Mouse (Mus musculus) lung, postnatal 10 days (tissue): ENCODE measurements at regions not wholly inside any gene's neighbourhood (a gene's known extent, or its start where the extent isn't known, plus 50 kb on each side); places are given as distances from the start of the nearest gene placed in this dataset.

Experiments used
- DNase-seq: peaks from one replicate; pipeline ENCODE4 v3.0.0; 2021

DNA sequence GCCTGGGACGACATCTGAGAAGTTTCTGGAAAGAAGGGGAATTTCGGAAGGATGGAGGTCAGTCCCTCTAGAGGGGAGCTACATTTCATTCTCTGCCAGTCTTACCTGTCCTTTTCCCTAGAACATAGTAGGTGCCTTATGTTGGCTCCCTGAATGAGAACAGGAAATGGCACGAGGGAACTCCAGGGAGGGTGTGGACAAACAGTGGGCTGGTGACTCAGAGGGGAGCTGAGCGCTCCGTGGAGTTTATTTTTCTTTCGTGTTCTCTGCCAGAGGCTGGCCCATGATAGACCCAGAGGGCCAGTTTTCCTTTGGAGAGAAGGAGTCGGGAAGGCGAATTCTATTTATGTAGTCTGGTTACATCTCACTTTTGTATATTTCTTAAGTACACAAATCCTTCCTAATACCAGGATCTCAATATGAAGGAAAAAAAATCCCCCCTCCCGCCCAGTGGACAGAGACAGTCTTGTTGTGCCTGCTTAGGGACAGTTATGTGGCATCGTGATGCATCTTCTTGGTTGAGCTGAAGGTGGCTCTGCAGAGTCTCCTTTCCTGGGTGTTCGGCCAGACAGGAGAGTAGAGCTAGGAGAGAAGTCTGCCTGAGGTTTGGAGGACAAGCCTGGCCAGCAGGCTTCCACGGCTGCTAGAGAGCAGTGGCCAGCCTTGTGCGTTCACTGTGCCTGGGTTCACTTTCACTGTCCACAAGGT, 84.3 kb upstream of the Rbpj start:
- peak; percentile 48 for DNase-seq

DNA sequence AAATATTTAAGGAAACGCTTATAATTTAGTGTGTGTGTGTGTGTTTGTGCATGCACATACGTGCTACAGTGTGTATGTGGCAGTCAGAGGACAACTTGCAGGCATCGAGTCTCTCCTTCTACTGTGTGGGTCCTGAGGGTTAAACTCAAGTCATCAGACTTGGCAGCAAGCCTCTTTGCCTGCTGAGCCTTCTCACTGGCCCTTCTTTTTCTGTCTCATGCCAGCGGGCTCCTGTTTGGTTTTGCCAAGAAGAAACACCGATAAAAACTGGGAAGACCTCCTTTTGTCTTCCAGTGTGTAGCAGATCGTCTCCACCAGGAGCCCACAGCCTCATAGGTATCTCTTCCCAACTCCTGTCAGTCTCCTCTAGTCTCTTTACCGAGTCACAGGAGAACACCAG, 81.9 kb upstream of the Rbpj start:
- no peak for DNase-seq

DNA sequence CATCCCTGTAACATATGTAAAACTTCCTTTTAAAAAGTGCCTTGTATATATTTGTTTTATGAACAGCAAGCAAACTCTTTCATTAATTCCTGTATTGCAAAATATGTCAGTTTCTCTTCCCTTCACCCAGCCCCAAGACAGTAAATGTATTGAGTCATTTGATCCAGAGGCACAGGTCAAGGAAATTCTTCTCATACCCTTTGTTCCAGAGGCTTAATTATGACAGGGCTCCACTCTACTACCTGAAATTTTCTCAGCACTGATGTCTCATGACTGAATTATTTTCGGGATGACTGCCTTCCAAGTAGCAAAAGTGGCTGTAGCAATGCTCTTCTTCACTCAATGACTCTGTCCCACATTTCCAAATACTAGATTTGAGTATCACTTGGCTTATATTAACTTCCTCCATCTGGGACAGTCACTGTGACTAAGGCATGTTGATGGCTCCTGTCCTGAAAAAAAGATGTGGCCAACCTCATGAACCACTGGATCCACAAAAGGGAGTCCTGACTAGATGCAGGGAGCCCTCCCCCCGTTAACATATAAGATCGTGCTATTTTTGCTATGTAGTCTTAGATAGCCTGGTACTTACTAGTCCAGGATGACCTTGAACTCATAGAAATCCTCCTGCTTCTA, 80.3 kb upstream of the Rbpj start:
- DNase-seq: no peak

DNA sequence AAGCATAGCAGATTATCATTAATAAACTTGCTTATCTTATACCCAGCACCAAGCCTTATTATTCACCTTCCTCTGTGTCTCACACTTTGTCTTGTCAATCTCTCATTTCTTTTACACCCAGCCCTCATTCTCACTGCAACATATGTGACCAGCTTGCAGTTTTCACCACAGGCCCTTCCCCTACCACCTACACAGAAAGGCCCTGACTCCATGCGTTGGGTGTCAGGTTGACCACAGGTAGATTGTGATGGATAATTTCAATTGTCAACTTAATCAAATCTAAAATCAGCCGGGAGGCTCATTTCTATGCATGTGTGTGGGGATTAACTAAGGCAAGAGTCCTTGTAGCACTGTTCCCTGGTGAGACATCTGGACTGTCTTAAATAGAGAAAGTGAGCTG, 72.4 kb upstream of the Rbpj start:
- no peak for DNase-seq

DNA sequence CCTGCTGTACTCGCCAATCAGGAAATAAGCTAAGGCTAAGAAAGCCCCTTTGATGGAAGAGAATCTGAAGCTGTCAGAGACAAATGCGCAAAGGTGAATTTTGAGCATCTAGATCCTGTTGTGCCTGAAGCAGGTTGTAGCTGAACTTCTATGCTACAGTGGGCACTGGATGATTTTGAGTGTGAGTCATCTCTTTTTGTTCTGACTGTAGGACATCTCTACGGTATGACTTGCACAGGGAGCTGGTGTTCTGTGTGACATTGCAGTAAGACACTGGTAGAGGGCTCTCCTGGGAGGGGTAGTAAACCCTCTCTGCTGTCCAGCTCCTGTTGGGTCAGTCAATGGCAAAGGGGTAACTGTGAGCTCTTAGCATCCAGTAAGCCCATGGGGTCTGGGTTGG, 71.4 kb upstream of the Rbpj start:
- DNase-seq: no peak

DNA sequence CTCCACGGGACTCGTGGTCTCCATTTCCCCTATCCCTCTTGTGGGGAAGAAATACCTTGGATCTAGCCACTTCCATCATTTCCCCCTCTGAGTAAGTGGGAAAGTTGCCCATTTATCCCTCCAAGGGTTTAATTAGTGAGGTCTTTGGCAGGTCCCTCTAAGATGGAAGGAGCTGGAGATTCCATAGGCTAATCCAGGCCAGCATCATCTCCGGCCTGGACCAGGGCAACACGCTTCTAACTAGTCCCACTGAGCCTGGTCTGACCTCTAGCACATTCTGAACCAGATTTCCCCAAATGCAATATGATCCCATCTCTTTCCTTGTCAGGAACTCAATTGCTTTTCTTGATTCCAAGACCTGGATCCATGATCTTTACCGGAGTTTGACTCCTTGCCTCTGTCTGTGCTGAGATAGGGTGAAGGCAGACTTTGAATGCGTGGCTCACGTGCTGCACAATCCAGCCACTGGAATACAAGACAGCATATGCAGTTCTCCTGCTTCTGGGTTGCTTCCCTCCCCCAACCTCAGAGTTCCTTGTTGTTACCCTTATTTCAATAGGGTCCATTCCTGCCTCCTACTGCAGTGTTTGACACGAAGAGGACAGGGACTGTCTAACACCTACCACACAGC, 67.4 kb upstream of the Rbpj start:
- DNase-seq: no peak

DNA sequence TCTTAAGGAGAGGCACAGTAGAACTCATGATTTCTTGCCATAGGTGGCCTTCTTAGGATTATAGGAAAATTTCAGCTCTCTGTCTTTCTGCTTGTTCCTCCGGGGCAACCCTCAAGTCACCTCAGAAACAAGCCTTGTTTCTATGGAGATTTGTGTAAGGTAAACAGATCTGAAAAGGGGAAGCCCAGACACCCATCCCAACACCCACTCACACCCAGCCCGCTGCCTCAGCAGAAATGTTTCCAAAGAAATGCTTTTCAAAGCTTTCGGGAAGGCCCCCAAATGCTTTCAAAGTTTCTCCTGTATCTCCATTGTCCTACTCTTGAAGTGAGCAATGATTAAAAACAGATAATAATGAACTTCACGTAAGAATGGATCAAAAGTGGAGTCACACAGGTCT, 64.9 kb upstream of the Rbpj start:
- peak; percentile 11 for DNase-seq

DNA sequence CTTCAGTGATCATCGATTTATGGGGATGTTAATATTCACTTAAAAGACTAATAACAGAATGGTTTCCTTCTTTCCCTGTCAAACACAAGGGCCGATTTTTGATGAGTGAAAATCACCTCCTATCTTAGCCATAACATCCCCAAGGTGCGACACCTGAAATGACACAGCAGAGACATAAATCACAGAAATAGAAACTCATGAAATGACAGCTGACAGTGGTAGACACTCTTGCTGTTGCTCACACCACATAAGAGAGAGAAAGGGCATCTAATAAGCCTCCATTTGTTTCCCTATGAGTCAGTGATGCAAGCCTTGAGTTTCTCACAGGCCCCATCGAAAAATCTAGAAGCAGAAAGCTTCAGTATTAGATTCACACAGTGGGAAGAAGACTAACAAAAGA, 63.9 kb upstream of the Rbpj start:
- no peak for DNase-seq

DNA sequence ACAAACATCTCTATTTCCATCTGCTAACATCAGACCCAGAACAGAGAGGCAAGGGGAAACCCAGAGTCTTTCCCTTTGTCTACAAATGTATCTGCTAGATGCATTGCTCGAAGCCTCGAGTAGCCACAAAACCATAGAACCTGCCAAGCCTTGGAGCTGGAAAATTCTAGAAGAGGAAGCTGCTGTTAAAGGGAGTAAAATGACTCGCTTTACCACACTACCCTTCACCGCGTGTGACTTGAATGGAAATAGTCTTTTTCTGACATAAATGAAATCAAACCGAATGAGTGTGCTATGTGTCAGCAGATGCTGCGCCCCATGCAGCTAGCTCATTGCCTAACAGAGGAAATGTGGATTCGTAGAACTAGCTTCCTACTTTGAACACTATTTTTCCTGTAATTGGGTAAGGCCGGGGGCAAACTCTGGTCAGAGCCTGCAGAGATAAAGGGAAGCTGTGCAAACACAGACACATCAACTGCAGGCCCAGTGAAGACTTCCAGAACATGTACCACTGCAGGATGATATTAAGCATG, 63.3 kb upstream of the Rbpj start:
- peak; percentile 6 for DNase-seq

DNA sequence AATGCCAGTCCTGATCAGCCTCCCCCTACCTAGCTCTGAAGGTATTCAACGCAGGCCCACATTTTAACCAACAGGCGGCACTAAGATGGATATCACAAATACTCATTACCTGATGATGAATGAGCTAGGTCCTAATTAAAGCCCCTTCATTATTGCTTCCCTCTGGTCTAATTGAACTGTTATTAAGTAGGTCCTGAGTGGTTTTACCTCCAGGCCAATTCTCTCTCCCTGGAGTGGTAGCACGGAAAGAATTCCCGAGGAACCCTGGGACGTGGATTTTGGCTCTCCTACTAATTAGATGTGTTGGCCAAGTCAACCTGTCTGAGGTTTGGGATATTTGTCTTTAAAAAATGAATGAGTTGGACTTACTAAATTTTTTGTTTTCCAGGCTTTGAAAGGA, 60.0 kb upstream of the Rbpj start:
- no peak for DNase-seq

DNA sequence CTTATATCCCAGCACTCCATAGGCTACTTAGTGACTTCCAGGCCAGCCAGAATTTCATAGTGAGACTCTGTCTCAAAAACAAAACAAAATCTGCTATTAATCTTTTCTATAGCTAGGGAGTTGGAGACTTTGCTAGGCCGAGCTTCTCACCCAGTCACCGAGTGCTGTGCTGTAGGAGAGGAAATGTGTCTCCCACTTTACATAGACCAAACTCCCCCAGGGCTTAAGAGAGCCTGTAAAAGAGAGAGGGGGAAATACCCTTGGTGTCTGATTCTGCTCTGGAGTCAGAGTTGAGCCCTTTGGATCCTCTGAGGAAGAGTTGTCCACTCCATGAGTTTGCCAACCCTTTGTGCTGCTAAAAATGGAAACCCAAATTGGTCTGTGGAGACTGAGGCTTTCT, 58.3 kb upstream of the Rbpj start:
- DNase-seq: no peak

DNA sequence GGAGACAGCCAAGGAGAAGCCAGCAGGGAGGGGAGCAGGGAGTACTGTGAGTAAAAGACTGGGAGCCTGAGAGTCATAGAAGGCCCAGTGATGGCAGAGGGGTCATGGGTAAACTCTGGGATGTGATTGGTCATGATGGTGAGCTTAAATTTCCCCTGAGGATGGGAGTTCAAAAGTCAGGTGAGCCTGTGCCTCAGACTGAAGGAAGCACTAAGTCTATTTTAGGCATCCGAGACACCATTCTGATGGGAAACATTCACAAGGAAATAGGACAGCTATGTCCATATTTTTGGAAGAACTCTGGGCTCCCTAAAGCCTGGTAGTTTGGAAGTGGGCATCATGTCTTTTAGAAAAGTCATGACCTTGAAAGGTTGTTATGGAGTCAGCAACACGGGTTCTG, 57.7 kb upstream of the Rbpj start:
- no peak for DNase-seq

DNA sequence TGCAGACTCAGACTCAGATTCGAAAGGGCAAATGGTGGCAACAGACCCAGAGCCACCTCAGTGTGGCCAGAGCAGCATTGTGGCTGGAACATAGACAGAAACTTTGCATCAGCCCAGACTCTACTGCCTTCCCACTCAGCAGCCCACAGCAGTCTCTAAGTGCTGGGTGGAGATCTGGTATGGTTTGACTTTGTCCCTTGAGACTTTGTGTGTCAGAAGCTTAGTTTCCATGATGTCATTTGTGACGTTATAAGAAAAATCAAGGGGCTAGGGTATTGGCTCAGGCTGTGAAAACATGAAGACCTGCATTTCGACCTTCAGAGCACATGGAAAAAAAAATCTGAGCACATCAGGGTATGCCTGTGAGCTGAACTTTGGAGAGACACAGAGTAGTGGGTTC, 56.2 kb upstream of the Rbpj start:
- no peak for DNase-seq

DNA sequence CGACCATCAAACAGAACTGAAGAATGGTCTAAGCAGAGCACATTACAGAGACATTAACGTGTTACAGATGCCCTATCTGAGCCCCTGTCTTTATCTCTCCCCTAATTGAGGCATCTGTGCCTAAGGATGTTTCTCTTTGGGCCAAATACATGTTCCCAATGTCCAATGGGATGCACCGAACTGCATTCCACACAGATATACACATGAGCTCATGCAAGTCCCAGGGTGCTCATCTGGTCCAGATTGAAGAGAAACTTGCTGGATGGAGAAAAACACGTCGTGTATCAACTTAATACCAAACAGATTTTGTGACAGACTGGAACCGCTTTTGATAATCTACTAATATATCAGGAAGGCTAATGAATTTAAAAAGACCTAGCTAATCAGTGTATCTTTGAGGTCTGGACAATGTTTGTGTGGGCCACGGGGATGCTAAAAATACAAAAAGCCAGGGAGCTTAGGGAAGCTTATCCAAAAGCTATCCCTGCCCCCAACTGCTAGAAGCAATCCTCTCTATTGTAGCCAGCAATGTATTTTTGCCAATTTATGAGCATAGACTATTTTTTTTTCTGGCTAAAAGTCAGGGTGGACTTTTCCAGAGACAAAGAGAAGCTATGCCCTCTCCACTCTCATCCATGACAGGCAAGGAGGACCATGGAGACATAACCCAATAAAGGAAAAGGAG, 53.4 kb upstream of the Rbpj start:
- DNase-seq: no peak

DNA sequence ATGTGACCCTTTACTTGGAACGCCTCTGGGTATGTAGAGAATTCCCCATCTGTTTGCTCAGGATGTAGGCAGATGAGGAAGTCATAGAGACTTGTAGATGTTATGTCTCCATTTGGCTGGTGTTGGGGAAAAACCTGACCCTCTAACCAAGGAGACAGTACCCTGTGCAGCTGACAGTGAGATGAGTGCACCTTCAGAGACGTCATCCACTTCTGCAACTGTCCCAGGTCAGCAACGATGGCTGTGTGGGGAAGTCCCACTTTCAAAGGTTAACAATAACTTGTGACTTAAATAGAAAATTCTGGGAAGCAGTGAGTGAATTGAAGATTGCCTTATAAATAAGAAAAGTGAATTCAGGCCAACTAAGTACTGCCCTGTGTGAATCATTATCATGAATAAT, 52.3 kb upstream of the Rbpj start:
- DNase-seq: no peak

DNA sequence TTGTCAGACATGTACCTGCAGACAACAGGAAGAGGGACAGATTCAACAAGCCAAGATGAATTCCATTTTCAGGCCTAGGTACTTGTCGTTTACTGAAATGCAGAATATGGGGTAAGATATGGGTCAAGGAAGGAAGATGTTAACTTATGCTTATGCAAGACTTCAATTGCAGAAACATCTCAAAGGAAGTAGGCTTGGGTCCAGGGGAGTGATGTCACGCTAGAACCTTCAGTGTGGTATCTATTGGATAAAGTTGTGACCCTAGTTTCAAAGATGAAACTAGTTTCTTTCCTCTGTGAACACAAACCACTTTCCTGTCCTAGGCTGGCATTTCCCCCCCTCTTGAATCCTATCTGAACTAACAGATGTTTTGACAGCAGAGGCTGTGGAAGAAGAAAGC, 50.5 kb upstream of the Rbpj start:
- no peak for DNase-seq
